Mouse (Mus musculus) left cerebral cortex, adult 11 months (tissue): ENCODE data around the gene Slc17a4.

Experiments used
- DNase-seq: peaks from one replicate; pipeline ENCODE4 v3.0.0; 2022; ENCODE audit warnings: low spot score

Slc17a4 gene

GRCm38 (mm10) chr13:23914376-23915167, at the start of gene Slc17a4:
Gene Slc17a4, minus strand, starts transcription at chr13:23915009.
- no peak for DNase-seq

GRCm38 (mm10) chr13:23959776-23960175, 45.0 kb upstream of the Slc17a4 start:
- DNase-seq: no peak

GRCm38 (mm10) chr13:23950928-23951327, 36.1 kb upstream of the Slc17a4 start:
- DNase-seq: no peak

- peak; percentile 17 for DNase-seq
Measured at GRCm38 (mm10) chr13:23949484-23950246, 34.9 kb upstream of the Slc17a4 start.

GRCm38 (mm10) chr13:23946254-23946653, 31.4 kb upstream of the Slc17a4 start:
- no peak for DNase-seq

GRCm38 (mm10) chr13:23942861-23943260, 28.1 kb upstream of the Slc17a4 start:
- DNase-seq: no peak

GRCm38 (mm10) chr13:23940291-23940690, 25.5 kb upstream of the Slc17a4 start:
- no peak for DNase-seq

GRCm38 (mm10) chr13:23938699-23939098, 23.9 kb upstream of the Slc17a4 start:
- no peak for DNase-seq

- no peak for DNase-seq
Measured at GRCm38 (mm10) chr13:23934211-23934520, 19.4 kb upstream of the Slc17a4 start, which contains the start of gene Hist1h2aa. Gene Hist1h2aa, plus strand, starts transcription at chr13:23934462.

GRCm38 (mm10) chr13:23933421-23934210, 18.8 kb upstream of the Slc17a4 start, which contains the start of gene Hist1h2ba:
Gene Hist1h2ba, minus strand, starts transcription at chr13:23934156.
- no peak for DNase-seq

GRCm38 (mm10) chr13:23930904-23931303, 16.1 kb upstream of the Slc17a4 start:
- no peak for DNase-seq

GRCm38 (mm10) chr13:23930461-23930860, 15.7 kb upstream of the Slc17a4 start:
- no peak for DNase-seq

GRCm38 (mm10) chr13:23928637-23929036, 13.8 kb upstream of the Slc17a4 start:
- DNase-seq: no peak

GRCm38 (mm10) chr13:23925792-23926191, 11.0 kb upstream of the Slc17a4 start:
- DNase-seq: no peak

- DNase-seq: no peak
Measured at GRCm38 (mm10) chr13:23917674-23918073, 2.9 kb upstream of the Slc17a4 start.

- DNase-seq: no peak
Measured at GRCm38 (mm10) chr13:23916132-23916531, 1.3 kb upstream of the Slc17a4 start.

- DNase-seq: no peak
Measured at GRCm38 (mm10) chr13:23913791-23914306, 960 bp downstream of the Slc17a4 start.

GRCm38 (mm10) chr13:23911335-23911734, 3.5 kb downstream of the Slc17a4 start:
- DNase-seq: no peak

GRCm38 (mm10) chr13:23910121-23910520, 4.7 kb downstream of the Slc17a4 start:
- DNase-seq: no peak

- DNase-seq: no peak
Measured at GRCm38 (mm10) chr13:23906906-23907305, 7.9 kb downstream of the Slc17a4 start.

- no peak for DNase-seq
Measured at GRCm38 (mm10) chr13:23898242-23898641, 16.6 kb downstream of the Slc17a4 start.

GRCm38 (mm10) chr13:23893269-23893593, 21.6 kb downstream of the Slc17a4 start:
- no peak for DNase-seq
